In genomic region chr8:93095376-93095775, GRCm38 (mm10) we compare ENCODE assay signal across 9 mouse cellular contexts. TPM values are rescaled to one million over a fixed set of nuclear protein-coding genes. Genes with fewer than 3 reads are reported as not detected.
DNase-seq lines count a peak whose midpoint lies in the region; ATAC-seq and TF ChIP-seq lines count a peak whose summit lies in the region.
"Had no signal": no experiment of that assay in that cellular context is flagged by ENCODE, and none has a peak within 500 bp of the region (broad histone marks: within the 10 kb centered on the region; RNA-seq: fewer than 3 reads in every experiment).

No protein-coding gene starts in this region.

- no peaks in the 10 kb centered on the region for H3K36me3 ChIP-seq in intestine, embryonic 14.5 days (ENCODE audit: control insufficient read depth, insufficient read depth, low read length)
- no peaks in the 10 kb centered on the region for H3K36me3 ChIP-seq in intestine, embryonic 16.5 days (ENCODE audit: control insufficient read depth, insufficient read depth, low read length)
- no peaks in the 10 kb centered on the region for H3K36me3 ChIP-seq in kidney, adult 2 months (ENCODE audit: control insufficient read depth, insufficient read depth, low read length)
- no peaks in the 10 kb centered on the region for H3K36me3 ChIP-seq in liver, embryonic 14.5 days (replicated peaks; ENCODE audit: control insufficient read depth, insufficient read depth, low read depth)

- no peak for TF ChIP-seq POLR2A in kidney, adult 2 months (IDR thresholded peaks at IDR 0.05; ENCODE audit: low read depth, low read length)

- H3K27me3 ChIP-seq in intestine, embryonic 14.5 days (replicated peaks; ENCODE audit: control insufficient read depth, insufficient read depth, low read length), result no peaks in the 10 kb centered on the region
- H3K27me3 ChIP-seq in intestine, embryonic 16.5 days (replicated peaks; ENCODE audit: control insufficient read depth, insufficient read depth, low read length), result no peaks in the 10 kb centered on the region
- no peaks in the 10 kb centered on the region for H3K27me3 ChIP-seq in kidney, adult 2 months (replicated peaks; ENCODE audit: control insufficient read depth, insufficient read depth, low read length)
- H3K27me3 ChIP-seq in liver, embryonic 14.5 days (ENCODE audit: control insufficient read depth, insufficient read depth, low read length), result no peaks in the 10 kb centered on the region

- H3K4me3 ChIP-seq in intestine, embryonic 14.5 days (ENCODE audit: low read depth, low read length), result no peak overlapping the region
- no peak overlapping the region for H3K4me3 ChIP-seq in intestine, embryonic 16.5 days (ENCODE audit: low read length)
- H3K4me3 ChIP-seq in kidney, adult 2 months (ENCODE audit: insufficient read depth, low read depth, low read length), result no peak overlapping the region
- H3K4me3 ChIP-seq in liver, embryonic 14.5 days (ENCODE audit: insufficient read depth in 1 of 2, low read depth in 2 of 2, low read length in 2 of 2), result no peak overlapping the region

- H3K27ac ChIP-seq in intestine, embryonic 14.5 days (ENCODE audit: low read depth), result no peak overlapping the region
- no peak overlapping the region for H3K27ac ChIP-seq in intestine, embryonic 16.5 days (ENCODE audit: low read length)
- no peak overlapping the region for H3K27ac ChIP-seq in kidney, adult 2 months (ENCODE audit: insufficient read depth, low read depth, low read length)
- no peak overlapping the region for H3K27ac ChIP-seq in liver, embryonic 14.5 days

- ATAC-seq in intestine, embryonic 14.5 days (replicated peaks; ENCODE audit: low FRiP score, low TSS enrichment, low read depth), result no peak
- no peak for ATAC-seq in intestine, embryonic 16.5 days
- ATAC-seq in liver, embryonic 14.5 days (ENCODE audit: insufficient read depth), result no peak

- peak; percentile 68 for DNase-seq in intestine, embryonic 14.5 days (ENCODE audit: low spot score)
- peak; percentile 56 for DNase-seq in NIH3T3 (ENCODE audit: low read depth)
- peak; percentile 11 to 45 for DNase-seq in cerebellum, postnatal 25 days
- DNase-seq in kidney, adult 2 months, result peak; percentile 49
- no peak for DNase-seq in liver, embryonic 14.5 days (ENCODE audit: low read depth in 3 of 3, low spot score in 3 of 3)
- peak; percentile 12 for DNase-seq in telencephalon, adult 2 months (ENCODE audit: low read depth, low spot score)
- no peak for DNase-seq in spleen, postnatal 36 days (ENCODE audit: low spot score in 2 of 2)

- TF ChIP-seq EP300 in liver, embryonic 14.5 days (IDR thresholded peaks at IDR 0.05; ENCODE audit: low read depth), result no peak

- TF ChIP-seq CTCF in kidney, adult 2 months (conservative IDR thresholded peaks at IDR 0.05; ENCODE audit: insufficient read depth, insufficient read length, low read depth, low read length), result peak; percentile 42
- peak; percentile 55 for TF ChIP-seq CTCF in liver, embryonic 14.5 days (IDR thresholded peaks at IDR 0.05; ENCODE audit: low read depth)

- no peak overlapping the region for H3K9ac ChIP-seq in intestine, embryonic 14.5 days (ENCODE audit: low read length)
- H3K9ac ChIP-seq in intestine, embryonic 16.5 days (ENCODE audit: low read depth, low read length), result no peak overlapping the region
- no peak overlapping the region for H3K9ac ChIP-seq in liver, embryonic 14.5 days (replicated peaks)

- no peaks in the 10 kb centered on the region for H3K4me1 ChIP-seq in intestine, embryonic 14.5 days (replicated peaks; ENCODE audit: control insufficient read depth, insufficient read depth, low read length)
- no peaks in the 10 kb centered on the region for H3K4me1 ChIP-seq in intestine, embryonic 16.5 days (ENCODE audit: control insufficient read depth, insufficient read depth, low read length)
- H3K4me1 ChIP-seq in kidney, adult 2 months (ENCODE audit: control insufficient read depth, insufficient read depth, low read length), result no peaks in the 10 kb centered on the region
- H3K4me1 ChIP-seq in liver, embryonic 14.5 days (replicated peaks; ENCODE audit: control insufficient read depth in 2 of 2, insufficient read depth in 2 of 2, low read length in 1 of 2), result no peaks in the 10 kb centered on the region

- no peak overlapping the region for H3K4me2 ChIP-seq in intestine, embryonic 14.5 days (ENCODE audit: low read length)
- H3K4me2 ChIP-seq in intestine, embryonic 16.5 days (ENCODE audit: low read depth, low read length), result no peak overlapping the region
- no peak overlapping the region for H3K4me2 ChIP-seq in liver, embryonic 14.5 days (ENCODE audit: low read depth)

- H3K9me3 ChIP-seq in intestine, embryonic 14.5 days (ENCODE audit: control insufficient read depth, low read length), result no peaks in the 10 kb centered on the region
- H3K9me3 ChIP-seq in intestine, embryonic 16.5 days (ENCODE audit: control insufficient read depth, low read length), result no peaks in the 10 kb centered on the region
- no peaks in the 10 kb centered on the region for H3K9me3 ChIP-seq in liver, embryonic 14.5 days (ENCODE audit: control insufficient read depth, low read length)

RNA-seq across cellular contexts. Expression of gene Ces1b, which starts 15.6 kb away (rescaled TPM):
- not detected in 2 replicates for polyA plus RNA-seq in intestine, embryonic 14.5 days (2014; fragmentation: Nextera tagmentation; extraction: Ambion mirVana)
- polyA plus RNA-seq in intestine, embryonic 16.5 days (2015; fragmentation: Nextera tagmentation; extraction: Ambion mirVana), result 0.11 and 0.15 TPM in 2 replicates
- polyA plus RNA-seq in kidney, adult 2 months (2012; rRNA removed), result not detected in 2 replicates
- polyA plus RNA-seq in liver, embryonic 14.5 days (2012; rRNA removed), result not detected in 2 replicates
- not detected in 2 replicates for polyA plus RNA-seq in liver, embryonic 14.5 days (2014; fragmentation: Nextera tagmentation; extraction: Ambion mirVana)

RNA-seq across cellular contexts. Expression of gene Ces1c, which starts 35.7 kb away (rescaled TPM):
- polyA plus RNA-seq in intestine, embryonic 14.5 days (2014; fragmentation: Nextera tagmentation; extraction: Ambion mirVana), result 0.28 and 0.45 TPM in 2 replicates
- polyA plus RNA-seq in intestine, embryonic 16.5 days (2015; fragmentation: Nextera tagmentation; extraction: Ambion mirVana), result 2.9 and 3.8 TPM in 2 replicates
- polyA plus RNA-seq in kidney, adult 2 months (2012; rRNA removed), result 0.22 and 0.39 TPM in 2 replicates
- 0.96 and 2.0 TPM in 2 replicates for polyA plus RNA-seq in liver, embryonic 14.5 days (2012; rRNA removed)
- polyA plus RNA-seq in liver, embryonic 14.5 days (2014; fragmentation: Nextera tagmentation; extraction: Ambion mirVana), result 2.1 TPM in 2 replicates

RNA-seq across cellular contexts. Expression of gene Ces1a, which starts 47.4 kb away (rescaled TPM):
- not detected in 2 replicates for polyA plus RNA-seq in intestine, embryonic 14.5 days (2014; fragmentation: Nextera tagmentation; extraction: Ambion mirVana)
- not detected in 2 replicates for polyA plus RNA-seq in intestine, embryonic 16.5 days (2015; fragmentation: Nextera tagmentation; extraction: Ambion mirVana)
- not detected in 2 replicates for polyA plus RNA-seq in kidney, adult 2 months (2012; rRNA removed)
- not detected in 2 replicates for polyA plus RNA-seq in liver, embryonic 14.5 days (2012; rRNA removed)
- not detected in 2 replicates for polyA plus RNA-seq in liver, embryonic 14.5 days (2014; fragmentation: Nextera tagmentation; extraction: Ambion mirVana)
- polyA plus RNA-seq: large intestine, adult 2 months had no signal

Comparison
In these comparisons a context has a peak if more than half of its experiments do, and no peak if none do; other contexts are left out.
1. DNase-seq: peak in intestine, embryonic 14.5 days (single experiment), NIH3T3 (single experiment), cerebellum, postnatal 25 days (2 of 2), kidney, adult 2 months (single experiment) and telencephalon, adult 2 months (single experiment); none in liver, embryonic 14.5 days (0 of 3) and spleen, postnatal 36 days (0 of 2).